Mouse (Mus musculus) frontal cortex, postnatal 25 days (tissue): ENCODE results near the gene Plekha5.

Experiments
- DNase-seq, 2 experiments: peaks; one replicate each; pipeline ENCODE4 v3.0.0; 2022; ENCODE audit warnings: low spot score in 2 of 2

Plekha5 gene

GRCm38 (mm10) chr6:140455851-140456250, 32.0 kb downstream of the Plekha5 start:
- DNase-seq: no peak

GRCm38 (mm10) chr6:140456393-140457163, 32.7 kb downstream of the Plekha5 start:
- no peak for DNase-seq

DNA sequence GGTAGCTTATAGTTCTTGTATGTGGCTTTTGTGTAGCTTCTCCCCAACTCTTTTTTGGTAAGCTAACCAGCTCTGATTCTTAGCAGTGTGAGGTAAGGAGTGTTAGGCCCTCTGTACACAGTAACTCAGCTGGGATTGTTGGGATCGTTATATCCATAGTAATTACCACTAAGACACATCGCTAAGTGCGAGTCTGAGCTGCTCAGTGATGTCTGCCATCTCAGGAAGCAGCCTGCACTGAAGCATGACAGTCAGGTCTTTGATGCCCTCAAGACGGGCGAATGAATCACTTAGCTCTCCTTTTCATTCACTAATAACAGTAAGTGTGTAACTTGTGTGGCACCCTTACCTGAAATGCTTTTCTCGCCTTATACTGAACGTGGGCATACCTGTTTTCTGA, 36.5 kb downstream of the Plekha5 start:
- no peak for DNase-seq

DNA sequence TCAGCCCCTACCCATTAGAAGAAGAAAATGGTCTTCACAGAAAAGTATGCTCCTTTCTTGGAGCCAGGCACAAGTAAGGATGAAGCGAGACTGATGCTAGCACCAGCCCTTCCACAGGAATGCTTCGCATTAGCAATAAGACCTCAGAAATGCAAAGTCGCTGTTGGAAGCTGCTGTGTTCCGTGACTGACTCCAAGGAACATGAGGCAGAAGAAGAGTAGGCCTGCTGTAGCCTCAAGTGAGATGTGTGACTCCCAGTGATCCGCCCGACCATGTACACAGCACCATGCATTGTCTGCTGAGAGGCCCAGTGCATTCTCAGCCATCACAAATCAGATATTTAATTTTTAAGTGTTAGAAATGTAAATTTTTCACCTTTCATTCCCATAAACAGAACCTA, 41.0 kb downstream of the Plekha5 start:
- no peak for DNase-seq

DNA sequence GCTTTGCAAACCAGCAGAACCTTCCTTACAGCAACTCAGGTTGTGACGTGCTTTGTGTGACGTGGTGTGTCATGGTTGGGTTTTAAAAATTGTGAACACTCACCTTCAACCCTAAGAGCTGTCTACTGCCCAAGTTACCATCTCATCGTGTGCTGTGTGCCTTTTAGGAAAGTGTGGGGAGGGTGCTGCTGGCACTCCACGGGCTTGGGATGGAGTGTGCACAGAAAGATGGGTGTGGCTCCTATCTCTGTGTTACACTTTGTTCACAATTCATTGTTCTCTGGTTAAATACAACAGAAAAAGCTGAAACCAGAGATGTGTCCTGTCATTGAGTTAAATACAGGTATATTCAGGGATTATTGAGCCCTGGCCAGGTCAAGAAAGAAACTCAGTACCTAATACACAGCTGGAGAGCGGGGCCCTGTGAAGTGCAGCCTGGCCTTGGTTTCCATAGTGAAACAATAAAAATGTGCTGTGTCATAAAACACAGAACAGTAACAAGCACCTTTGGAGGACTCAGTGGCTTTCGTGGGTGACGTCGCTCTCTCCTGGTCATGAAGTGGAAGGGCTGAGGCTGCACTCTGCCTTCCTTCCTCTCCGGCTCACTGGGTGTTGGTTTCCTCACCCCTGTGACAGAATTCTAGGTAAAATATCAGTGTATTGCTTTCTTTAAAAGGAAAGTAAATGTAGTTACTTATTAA, 42.2 kb downstream of the Plekha5 start:
- no peak for DNase-seq

- DNase-seq: no peak
Measured at GRCm38 (mm10) chr6:140466841-140467240, 43.0 kb downstream of the Plekha5 start.

DNA sequence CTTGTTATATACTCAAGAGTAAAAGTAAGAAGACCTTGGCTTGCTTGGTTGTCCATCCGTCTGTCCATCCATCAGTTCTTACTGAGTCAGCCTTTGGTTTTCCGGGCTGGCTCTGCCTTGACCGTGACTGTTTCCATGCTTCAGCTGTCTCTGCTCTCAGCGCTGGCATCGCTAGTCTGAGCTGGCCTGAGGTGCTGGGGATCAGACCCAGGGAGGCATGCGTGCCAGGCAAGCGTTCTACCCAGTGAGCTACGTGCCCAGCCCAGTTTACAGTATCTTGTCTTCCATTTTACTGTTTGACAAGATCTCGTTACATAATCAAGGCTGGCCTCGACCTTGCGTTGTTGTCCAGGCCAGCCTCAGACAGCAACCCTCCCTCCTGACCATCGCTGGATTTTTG, 44.0 kb downstream of the Plekha5 start:
- DNase-seq: no peak

GRCm38 (mm10) chr6:140469791-140470190, 45.9 kb downstream of the Plekha5 start:
- DNase-seq: no peak

DNA sequence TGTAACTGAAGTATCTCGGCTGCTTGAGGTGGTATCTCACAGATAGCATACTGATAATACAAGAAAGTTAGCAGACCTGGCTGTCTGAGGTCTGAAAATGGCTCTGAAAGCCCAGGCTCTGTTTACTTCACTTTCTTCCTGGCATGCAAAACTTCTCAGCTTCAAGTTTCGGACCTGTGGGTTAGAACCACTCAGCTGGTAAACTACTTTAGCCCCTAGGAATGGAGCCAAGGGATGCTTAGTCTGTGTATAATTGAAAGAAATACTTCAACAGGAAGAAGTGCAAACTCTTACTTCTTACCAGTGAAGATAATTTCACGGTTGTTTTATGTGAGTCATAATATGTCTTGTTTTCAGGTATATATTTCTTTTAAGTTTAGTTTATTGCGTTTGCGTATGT, 47.9 kb downstream of the Plekha5 start:
- no peak for DNase-seq

DNA sequence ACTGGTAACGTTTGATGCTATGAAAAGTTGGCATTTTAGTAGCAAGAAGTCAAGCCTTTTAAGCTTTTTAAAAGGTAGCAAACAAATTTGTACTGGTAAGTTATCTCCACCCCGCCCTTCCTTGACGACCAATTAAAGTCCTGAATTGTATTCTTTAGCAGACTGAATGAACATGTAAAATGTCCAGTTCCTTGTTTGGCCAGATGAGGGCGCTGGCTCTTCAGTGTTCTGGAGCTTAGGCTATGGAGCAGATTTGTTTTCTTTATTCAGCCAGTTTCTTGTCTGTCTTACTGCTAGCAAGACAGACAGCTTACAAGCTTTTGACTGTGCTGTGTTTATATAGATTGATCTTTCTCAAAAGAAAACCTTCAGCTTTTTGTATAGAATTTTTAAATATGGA, 48.5 kb downstream of the Plekha5 start:
- peak; percentile 66 for DNase-seq

- no peak for DNase-seq
Measured at GRCm38 (mm10) chr6:140475393-140476087, 51.7 kb downstream of the Plekha5 start.

DNA sequence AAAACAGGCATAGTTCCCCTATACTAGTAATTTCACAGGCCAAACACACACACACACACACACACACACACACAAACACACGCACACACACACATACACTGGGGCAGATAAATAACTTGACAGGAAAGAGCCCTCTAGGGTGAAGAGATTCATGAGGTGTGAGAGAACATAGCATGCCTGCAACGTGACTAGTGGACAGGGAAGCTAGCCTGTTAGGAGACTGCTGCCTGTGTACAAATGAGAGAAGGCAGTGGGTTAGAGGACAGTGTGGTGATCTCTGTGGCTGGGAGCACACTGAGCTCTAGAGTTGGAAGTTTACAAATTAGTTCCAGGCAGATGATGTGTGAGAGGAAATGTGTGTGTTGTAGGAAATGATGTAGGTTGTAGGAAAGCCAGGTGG, 53.1 kb downstream of the Plekha5 start:
- no peak for DNase-seq

GRCm38 (mm10) chr6:140478031-140478430, 54.2 kb downstream of the Plekha5 start:
- no peak for DNase-seq

DNA sequence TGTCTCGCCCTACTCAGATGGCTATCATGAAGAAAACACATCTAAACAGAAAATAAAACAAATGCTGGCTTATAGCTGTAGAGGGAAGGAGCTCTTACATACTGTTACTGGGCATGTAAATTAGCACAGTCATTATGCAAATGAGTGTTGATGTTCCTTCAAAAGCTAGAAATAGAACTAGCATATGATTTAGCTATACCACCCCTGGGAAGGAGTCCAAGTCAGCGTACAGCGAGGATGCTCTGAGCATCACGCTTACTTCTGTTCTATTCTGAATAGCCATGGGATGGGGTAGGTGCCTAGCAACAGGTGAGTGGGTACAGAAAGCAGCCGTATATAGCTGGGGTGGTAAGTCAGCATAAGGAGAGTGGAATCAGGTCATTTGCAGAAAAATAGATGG, 55.1 kb downstream of the Plekha5 start:
- DNase-seq: peak in 1 of 2 experiments; percentile 43

- DNase-seq: no peak
Measured at GRCm38 (mm10) chr6:140480425-140481081, 56.7 kb downstream of the Plekha5 start.

DNA sequence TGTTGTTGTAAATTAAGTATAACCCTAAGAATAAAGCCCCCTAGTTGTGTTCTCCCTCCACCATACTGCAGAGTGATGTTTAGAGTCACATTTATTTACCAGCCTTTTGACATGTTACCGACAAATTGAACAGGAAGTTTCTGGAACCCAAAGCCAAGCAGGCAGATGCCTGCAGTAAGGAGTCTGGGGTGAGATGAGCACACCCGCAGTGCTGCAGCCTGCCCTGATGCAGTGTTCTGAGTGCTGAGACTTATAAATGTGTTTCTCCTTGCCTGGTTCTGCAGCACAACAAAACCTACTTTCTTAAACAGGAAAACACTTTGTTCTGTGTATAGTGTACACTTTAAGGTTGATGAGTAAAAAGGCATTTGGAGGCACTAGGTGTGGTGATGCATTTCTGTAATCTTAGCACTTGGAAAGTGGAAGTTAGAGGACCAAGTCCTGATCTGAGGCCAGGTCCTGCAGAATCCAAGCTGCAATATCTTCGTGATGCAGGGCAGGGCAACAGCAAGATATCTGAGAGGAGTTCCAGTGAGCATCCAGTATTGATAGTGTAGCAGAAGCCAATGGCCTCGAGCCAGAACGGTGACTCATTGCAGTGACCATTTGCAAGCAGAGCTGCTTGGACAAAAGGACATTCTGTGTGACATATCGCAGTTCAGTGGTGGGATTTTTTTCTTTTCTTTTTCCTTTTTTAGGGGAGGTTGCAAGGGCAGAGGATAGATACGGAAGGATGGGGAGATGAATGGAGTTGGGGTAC, 58.0 kb downstream of the Plekha5 start:
- no peak for DNase-seq

GRCm38 (mm10) chr6:140484170-140484569, 60.3 kb downstream of the Plekha5 start:
- DNase-seq: no peak

DNA sequence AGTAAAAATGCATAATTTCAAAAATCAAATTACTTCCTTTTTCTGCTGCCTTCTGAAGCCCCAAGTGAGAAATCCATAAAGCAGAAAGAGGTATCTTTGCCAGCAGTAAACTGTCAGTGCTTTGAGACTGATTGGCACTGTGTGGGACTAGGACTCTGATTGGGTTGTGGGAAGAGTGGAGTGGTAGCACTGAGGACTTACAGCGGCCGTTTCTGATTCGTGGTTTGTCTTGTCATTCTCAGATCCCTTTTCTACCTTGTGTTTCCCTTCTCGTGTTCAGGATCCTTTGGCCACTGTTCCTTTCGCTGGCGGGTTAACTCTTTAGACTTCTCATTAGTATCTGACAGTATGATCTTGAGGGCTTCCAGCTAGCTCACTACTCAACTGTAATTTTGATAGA, 61.8 kb downstream of the Plekha5 start:
- DNase-seq: no peak

- no peak for DNase-seq
Measured at GRCm38 (mm10) chr6:140486685-140487084, 62.8 kb downstream of the Plekha5 start.

GRCm38 (mm10) chr6:140487489-140487888, 63.6 kb downstream of the Plekha5 start:
- DNase-seq: no peak

DNA sequence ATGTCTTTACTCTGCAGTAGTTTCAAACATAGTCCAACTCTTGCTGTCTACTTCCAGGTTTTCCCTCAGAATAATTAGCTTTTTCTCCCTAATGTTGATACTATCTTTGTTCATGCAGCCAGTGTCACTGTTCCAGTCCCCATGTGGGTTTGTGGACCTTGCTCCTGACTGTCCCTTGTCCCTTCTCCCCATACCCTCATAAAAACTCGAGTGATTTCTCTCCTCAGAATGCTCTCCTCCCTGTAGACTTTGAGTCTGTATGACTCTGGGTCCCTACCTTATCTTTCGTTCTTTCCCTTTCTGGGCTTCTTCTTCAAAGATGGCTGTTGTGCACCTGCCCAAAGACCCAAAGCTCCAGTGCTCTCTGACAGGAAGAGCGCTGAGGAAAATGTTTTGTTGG, 64.8 kb downstream of the Plekha5 start:
- DNase-seq: no peak
